Mouse (Mus musculus) forebrain, embryonic 14.5 days (tissue): ENCODE results near the gene Baiap2l1. TPM values are rescaled to one million over a fixed set of nuclear protein-coding genes. Genes with fewer than 3 reads are reported as not detected.

ENCODE experiments used
- ATAC-seq: fragments of 200-750 bp; cut with Nextera tagmentation; 2 replicates; pipeline ENCODE4 v1.8.0; 2017; ENCODE audit warnings: mild to moderate bottlenecking, moderate library complexity
- DNase-seq: peaks from one replicate; pipeline ENCODE4 v3.0.0-alpha.2; 2015; ENCODE audit warnings: low spot score
- H3K27ac ChIP-seq: fragments of 300-500 bp; sonication (generic); 2 replicates; pipeline ENCODE4 v1.5.1; 2014; ENCODE audit warnings: low read depth, mild to moderate bottlenecking, control low read depth, low read length, moderate library complexity
- H3K27me3 ChIP-seq: fragments of 300-500 bp; sonication (generic); replicated peaks from 2 replicates; pipeline ENCODE4 v1.6.1; 2014; ENCODE audit warnings: low read length, control low read depth, mixed read lengths; ENCODE audit not compliant: control insufficient read depth, insufficient read depth
- H3K36me3 ChIP-seq: fragments of 300-500 bp; sonication (generic); 2 replicates; pipeline ENCODE4 v1.6.1; 2014; ENCODE audit warnings: low read length, control low read depth; ENCODE audit not compliant: control insufficient read depth, insufficient read depth
- H3K4me1 ChIP-seq: fragments of 300-500 bp; sonication (generic); 2 replicates; pipeline ENCODE4 v1.6.1; 2014; ENCODE audit warnings: antibody characterized with exemption, low read length, control low read depth; ENCODE audit not compliant: control insufficient read depth, insufficient read depth
- H3K4me2 ChIP-seq: fragments of 300-500 bp; sonication (generic); 2 replicates; pipeline ENCODE4 v1.6.1; 2014; ENCODE audit warnings: mild to moderate bottlenecking, control low read depth, low read length
- H3K4me3 ChIP-seq: fragments of 300-500 bp; sonication (generic); 2 replicates; pipeline ENCODE4 v1.5.1; 2014; ENCODE audit warnings: low read depth, low read length, control low read depth
- H3K9ac ChIP-seq: fragments of 300-500 bp; sonication (generic); 2 replicates; pipeline ENCODE4 v1.6.1; 2014; ENCODE audit warnings: mild to moderate bottlenecking, low read length, control low read depth, moderate library complexity
- H3K9me3 ChIP-seq: fragments of 300-500 bp; sonication (generic); replicated peaks from 2 replicates; pipeline ENCODE4 v1.6.1; 2016; ENCODE audit warnings: low read length, control low read depth, mixed read lengths; ENCODE audit not compliant: control insufficient read depth
- WGBS: fragments of 180-500 bp; shearing (Covaris S2); extraction: QIAGEN DNeasy Blood & Tissue Kit; methylation state at CpG from one replicate; pipeline ENCODE4 v1.1.7; 2014; 5-methylcytosine and 5-hydroxymethylcytosine counted together
- polyA plus RNA-seq: library from polyadenylated mRNA; unstranded; fragments of >200 nt; fragmentation: Nextera tagmentation; extraction: Ambion mirVana; gene quantifications from 2 replicates; pipeline ENCODE4 v1.2.1, GENCODE M21; 2014

The Baiap2l1 gene
- 0.81 and 1.1 TPM in 2 replicates for polyA plus RNA-seq

DNA sequence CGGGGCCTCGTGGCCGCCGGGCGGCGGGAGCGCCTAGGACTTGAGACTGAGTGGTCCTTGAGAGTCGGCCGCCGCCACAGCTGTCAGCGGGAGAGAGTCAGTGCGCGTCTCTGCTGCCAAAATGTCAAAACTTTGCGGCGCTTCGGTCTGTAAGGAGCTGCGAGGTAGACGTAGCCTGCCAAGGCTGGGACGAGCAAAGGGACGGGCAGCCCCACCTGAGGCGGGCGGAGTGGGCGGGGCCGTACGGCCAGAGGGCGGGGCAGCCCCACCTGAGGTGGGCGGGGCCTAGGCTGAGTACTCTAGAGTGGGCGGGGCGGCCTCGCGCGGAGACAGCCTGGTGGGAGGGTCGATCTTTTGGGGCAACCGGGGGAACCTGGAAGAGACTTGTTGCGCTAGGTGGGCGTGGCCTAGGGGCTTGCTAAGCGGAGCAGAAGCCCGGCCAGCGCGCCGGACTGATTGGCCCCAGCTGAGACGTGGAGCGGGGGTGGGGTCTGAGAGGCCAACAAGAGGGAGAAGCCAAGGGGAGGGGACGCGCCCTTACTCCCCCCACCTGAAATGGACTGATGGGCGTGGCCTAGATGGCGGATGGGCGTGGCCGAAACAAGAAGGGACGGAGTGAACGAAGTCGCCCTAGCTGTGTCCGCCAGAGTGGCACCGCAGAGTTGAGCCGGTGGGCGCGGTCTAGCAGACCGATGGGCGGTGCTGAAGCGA is at the start of gene Baiap2l1:
TSS of gene Baiap2l1 (minus strand) at position 232 of the 711 bp plus-strand sequence.
- peak within 1 kb of the TSS; percentile 41 for H3K4me3 ChIP-seq
- H3K4me1 ChIP-seq = peaks cover 7% of the 10 kb centered on the region; the same call in 1 of the 2 replicates
- DNase-seq = peak; percentile 78
- peaks cover 23% of the 10 kb centered on the region for H3K27me3 ChIP-seq
- H3K9me3 ChIP-seq = no peaks in the 10 kb centered on the region
- H3K9ac ChIP-seq = peak within 1 kb of the TSS; percentile 35
- ATAC-seq = peak; percentile 93
- no peak within 1 kb of the TSS for H3K27ac ChIP-seq
- H3K4me2 ChIP-seq = peak within 1 kb of the TSS; percentile 64
- no peaks in the 10 kb centered on the region for H3K36me3 ChIP-seq
- WGBS = 1% methylated on average over 60 of the region's 60 CpGs

DNA sequence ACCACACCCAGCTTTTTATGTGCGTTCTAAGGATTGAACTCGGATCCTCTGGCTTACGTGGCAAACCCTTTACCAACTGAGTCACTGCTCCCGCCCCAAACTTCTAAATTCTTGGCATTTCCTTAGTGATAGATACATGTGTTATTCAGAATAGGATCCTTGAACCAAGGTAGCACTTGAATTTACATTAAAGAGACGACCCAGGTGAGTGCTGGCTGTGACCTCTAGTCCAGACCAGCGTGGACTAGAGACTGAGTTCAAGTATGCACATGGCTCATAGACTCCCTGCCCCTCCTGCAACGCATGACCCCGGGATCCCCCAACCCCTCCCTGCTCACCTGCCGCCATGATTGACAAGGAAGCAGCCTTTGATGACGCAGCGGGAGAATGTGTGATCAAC is 48.3 kb upstream of the Baiap2l1 start:
- no peaks in the 10 kb centered on the region for H3K4me1 ChIP-seq
- WGBS = 88% methylated on average over 11 of the region's 11 CpGs
- no peak overlapping the region for H3K4me2 ChIP-seq
- no peak for ATAC-seq
- no peak overlapping the region for H3K27ac ChIP-seq
- no peaks in the 10 kb centered on the region for H3K9me3 ChIP-seq
- H3K27me3 ChIP-seq = no peaks in the 10 kb centered on the region
- H3K36me3 ChIP-seq = no peaks in the 10 kb centered on the region
- H3K4me3 ChIP-seq = no peak overlapping the region
- no peak overlapping the region for H3K9ac ChIP-seq
- DNase-seq = no peak

DNA sequence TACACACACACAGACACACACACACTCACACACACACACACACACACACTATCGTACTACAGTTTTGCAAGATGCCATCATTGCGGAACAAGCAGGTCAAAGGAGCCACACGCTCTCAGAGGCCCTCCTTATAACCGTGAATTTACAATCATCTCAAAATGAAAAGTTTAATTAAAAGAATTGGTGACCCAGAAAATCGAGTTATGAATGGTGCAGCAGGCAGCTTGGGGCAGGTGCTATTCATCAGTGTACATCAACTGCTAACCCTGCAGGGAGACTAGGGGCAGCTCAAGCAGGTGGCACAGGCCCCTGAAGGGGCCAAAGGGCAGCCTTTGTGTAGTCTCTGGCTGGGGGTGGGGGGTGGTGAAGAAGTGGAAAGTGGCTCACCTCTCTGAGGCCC is 42.9 kb upstream of the Baiap2l1 start:
- no peaks in the 10 kb centered on the region for H3K4me1 ChIP-seq
- H3K4me2 ChIP-seq = no peak overlapping the region
- no peaks in the 10 kb centered on the region for H3K36me3 ChIP-seq
- H3K9me3 ChIP-seq = no peaks in the 10 kb centered on the region
- no peak overlapping the region for H3K27ac ChIP-seq
- no peak for DNase-seq
- H3K9ac ChIP-seq = no peak overlapping the region
- H3K4me3 ChIP-seq = no peak overlapping the region
- WGBS = 15% methylated on average over 5 of the region's 5 CpGs
- no peak for ATAC-seq
- no peaks in the 10 kb centered on the region for H3K27me3 ChIP-seq

DNA sequence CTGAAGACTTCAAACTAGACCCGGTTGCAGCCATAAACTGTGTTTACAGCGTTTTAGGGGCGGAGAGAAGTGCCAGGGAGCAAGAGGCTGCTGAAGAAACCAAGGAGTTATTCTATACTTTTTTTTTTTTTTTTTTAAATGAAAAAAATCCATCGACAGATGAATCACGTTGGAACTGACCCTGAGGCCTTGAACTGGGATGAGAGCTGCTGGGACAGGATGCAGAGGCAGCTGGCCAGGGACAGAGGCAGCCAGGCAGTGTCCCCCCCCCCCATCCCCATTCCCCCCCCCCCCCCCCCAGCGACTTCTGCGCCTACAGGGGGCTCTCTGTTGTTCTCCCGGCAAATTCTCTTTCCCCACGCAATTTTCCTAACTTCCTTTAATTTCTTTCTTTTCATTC is 39.7 kb upstream of the Baiap2l1 start:
- H3K27me3 ChIP-seq = no peaks in the 10 kb centered on the region
- no peak overlapping the region for H3K4me3 ChIP-seq
- H3K4me2 ChIP-seq = no peak overlapping the region
- H3K27ac ChIP-seq = no peak overlapping the region
- ATAC-seq (no peak), DNase-seq (no peak)
- H3K4me1 ChIP-seq = no peaks in the 10 kb centered on the region
- no peaks in the 10 kb centered on the region for H3K36me3 ChIP-seq
- no peak overlapping the region for H3K9ac ChIP-seq
- no peaks in the 10 kb centered on the region for H3K9me3 ChIP-seq
- WGBS = 54% methylated on average over 7 of the region's 9 CpGs

DNA sequence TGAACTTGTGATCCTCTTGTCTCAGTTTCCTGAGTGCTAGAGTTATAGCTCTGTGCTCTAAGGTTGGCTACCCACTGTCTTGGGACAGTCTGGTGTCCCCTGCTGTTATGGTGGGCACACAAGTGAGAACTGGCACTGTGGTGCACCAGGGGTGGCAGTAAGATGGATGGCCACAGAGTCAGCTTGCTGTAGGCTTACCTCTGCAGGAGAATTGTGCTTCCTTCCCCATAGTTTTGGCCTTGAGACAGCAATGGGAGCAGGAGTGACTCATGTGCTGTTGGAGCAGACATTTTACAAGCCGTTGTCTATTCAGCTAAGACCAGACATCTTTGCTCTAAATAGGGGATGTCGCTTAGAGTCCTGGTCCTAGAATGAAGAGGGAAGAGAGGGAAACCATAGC is 36.2 kb upstream of the Baiap2l1 start:
- Histone ChIP-seq H3K36me3 (no peaks in the 10 kb centered on the region), H3K4me1 (no peaks in the 10 kb centered on the region), H3K9me3 (no peaks in the 10 kb centered on the region), H3K9ac (no peak overlapping the region), H3K4me3 (no peak overlapping the region), H3K4me2 (no peak overlapping the region), H3K27me3 (no peaks in the 10 kb centered on the region), H3K27ac (no peak overlapping the region)
- DNase-seq (no peak), ATAC-seq (no peak)
- WGBS = 98% methylated on average over 2 of the region's 2 CpGs

DNA sequence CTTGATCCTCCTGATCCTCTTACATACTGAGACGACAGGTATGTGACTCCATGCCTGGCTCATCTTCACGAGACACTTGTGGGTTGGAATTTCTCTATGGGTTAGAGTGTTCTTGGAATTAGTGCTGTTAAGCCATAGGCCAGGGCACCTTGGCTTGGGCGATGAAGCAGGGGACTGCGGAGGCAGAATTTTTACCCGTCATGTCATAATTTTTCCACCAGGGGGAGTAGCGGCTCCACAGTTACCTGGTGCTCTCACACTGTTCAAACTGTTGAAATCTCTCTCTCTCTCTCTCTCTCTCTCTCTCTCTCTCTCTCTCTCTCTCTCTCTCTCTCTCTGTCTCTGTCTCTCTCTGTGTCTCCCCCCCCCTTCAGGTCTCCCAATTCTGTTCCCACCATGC is 29.9 kb upstream of the Baiap2l1 start:
- peak; percentile 76 for DNase-seq
- Histone ChIP-seq H3K4me1 (no peaks in the 10 kb centered on the region), H3K27ac (no peak overlapping the region), H3K4me2 (no peak overlapping the region), H3K36me3 (no peaks in the 10 kb centered on the region), H3K4me3 (no peak overlapping the region), H3K9ac (no peak overlapping the region), H3K27me3 (no peaks in the 10 kb centered on the region), H3K9me3 (no peaks in the 10 kb centered on the region)
- peak; percentile 63; the same call in 1 of the 2 replicates for ATAC-seq
- WGBS = 9% methylated on average over 6 of the region's 6 CpGs

DNA sequence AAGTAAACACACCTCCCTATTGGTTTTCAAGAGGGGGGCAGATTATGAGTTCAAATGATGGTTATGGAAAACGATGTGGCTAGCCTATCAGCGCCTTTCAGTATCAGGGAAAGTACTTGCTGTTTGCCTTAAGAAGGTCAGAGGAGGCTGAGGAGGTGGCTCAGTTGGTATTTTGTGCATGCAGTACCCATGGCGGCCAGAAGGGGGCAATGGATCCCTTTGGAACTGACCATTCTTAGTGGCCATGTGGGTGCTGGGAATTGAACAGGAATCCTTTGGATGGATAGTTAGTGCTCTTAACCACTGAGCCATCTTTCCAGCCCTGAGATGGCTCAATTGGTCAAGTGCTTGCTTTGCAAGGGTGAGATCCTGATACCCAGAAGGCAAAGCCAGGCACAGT is 26.0 kb upstream of the Baiap2l1 start:
- H3K9ac ChIP-seq = no peak overlapping the region
- no peak overlapping the region for H3K4me2 ChIP-seq
- WGBS = 73% methylated on average over 3 of the region's 3 CpGs
- H3K27ac ChIP-seq = no peak overlapping the region
- H3K4me3 ChIP-seq = no peak overlapping the region
- H3K9me3 ChIP-seq = no peaks in the 10 kb centered on the region
- H3K36me3 ChIP-seq = no peaks in the 10 kb centered on the region
- DNase-seq (no peak), ATAC-seq (no peak)
- H3K4me1 ChIP-seq = no peaks in the 10 kb centered on the region
- no peaks in the 10 kb centered on the region for H3K27me3 ChIP-seq

DNA sequence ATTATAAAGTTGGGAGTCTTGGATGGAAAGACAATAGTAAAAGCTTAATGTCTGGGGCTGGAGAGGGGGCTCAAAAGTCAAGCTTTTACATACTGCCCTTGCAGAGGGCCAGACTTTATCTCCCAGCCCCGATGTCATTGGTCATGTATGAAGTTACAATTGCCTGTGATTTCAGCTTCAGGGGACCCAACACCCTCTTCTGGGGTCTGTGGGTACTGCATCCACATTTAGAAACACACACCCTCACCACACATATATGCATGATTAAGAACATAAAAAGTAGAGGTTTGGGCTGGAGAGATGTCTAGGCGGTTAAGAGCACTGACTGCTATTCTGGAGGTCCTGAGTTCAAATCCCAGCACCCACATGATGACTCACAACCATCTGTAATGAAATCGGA is 23.9 kb upstream of the Baiap2l1 start:
- H3K9ac ChIP-seq = no peak overlapping the region
- DNase-seq (no peak), ATAC-seq (no peak)
- H3K27me3 ChIP-seq = no peaks in the 10 kb centered on the region
- no peak overlapping the region for H3K27ac ChIP-seq
- no peaks in the 10 kb centered on the region for H3K4me1 ChIP-seq
- no peaks in the 10 kb centered on the region for H3K36me3 ChIP-seq
- no peaks in the 10 kb centered on the region for H3K9me3 ChIP-seq
- 91% methylated on average over 3 of the region's 3 CpGs for WGBS
- H3K4me3 ChIP-seq = no peak overlapping the region
- no peak overlapping the region for H3K4me2 ChIP-seq

DNA sequence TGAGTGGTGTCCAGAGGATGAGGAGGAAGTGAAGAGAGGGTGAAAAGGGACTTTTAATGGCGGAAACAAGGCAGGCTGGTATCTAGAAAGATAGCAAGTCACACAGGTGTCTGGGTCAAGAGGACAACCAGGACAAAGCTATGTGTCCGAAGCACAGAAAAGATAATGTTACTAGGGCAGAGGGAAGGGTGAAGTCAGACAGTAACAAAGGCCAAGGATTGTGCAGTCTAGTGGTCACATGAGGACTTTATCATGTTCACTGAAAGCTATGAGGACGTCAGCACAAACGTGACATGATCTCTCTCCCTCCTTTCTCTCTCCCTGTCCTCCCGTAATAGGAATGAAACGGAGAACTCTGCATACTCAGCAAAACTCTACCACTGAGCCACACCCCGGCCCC is 22.8 kb upstream of the Baiap2l1 start:
- no peak overlapping the region for H3K4me2 ChIP-seq
- no peak overlapping the region for H3K27ac ChIP-seq
- no peaks in the 10 kb centered on the region for H3K9me3 ChIP-seq
- no peaks in the 10 kb centered on the region for H3K4me1 ChIP-seq
- DNase-seq = no peak
- H3K4me3 ChIP-seq = no peak overlapping the region
- H3K27me3 ChIP-seq = no peaks in the 10 kb centered on the region
- no peaks in the 10 kb centered on the region for H3K36me3 ChIP-seq
- no peak overlapping the region for H3K9ac ChIP-seq
- WGBS = 82% methylated on average over 7 of the region's 7 CpGs
- no peak for ATAC-seq
